Mouse (Mus musculus) stomach, embryonic 15.5 days (tissue): ENCODE data around the gene Zc3h12a. TPM values are rescaled to one million over a fixed set of nuclear protein-coding genes. Genes with fewer than 3 reads are reported as not detected.
A peak's percentile ranks its signal among the peaks of the same experiment; 100 is the strongest.

Source experiments
- ATAC-seq: fragments of 200-750 bp; cut with Nextera tagmentation; 2 replicates; pipeline ENCODE4 v1.8.0; 2017; ENCODE audit warnings: low read depth, moderate number of reproducible peaks, moderate TSS enrichment; ENCODE audit not compliant: insufficient read depth, low FRiP score
- H3K27ac ChIP-seq: fragments of 300-500 bp; sonication (generic); 2 replicates; pipeline ENCODE4 v1.5.1; 2015; ENCODE audit warnings: mild to moderate bottlenecking, inconsistent platforms
- H3K27me3 ChIP-seq: fragments of 300-500 bp; sonication (generic); replicated peaks from 2 replicates; pipeline ENCODE4 v1.6.1; 2015; ENCODE audit warnings: inconsistent platforms
- H3K36me3 ChIP-seq: fragments of 300-500 bp; sonication (generic); 2 replicates; pipeline ENCODE4 v1.6.1; 2015; ENCODE audit warnings: inconsistent platforms
- H3K4me1 ChIP-seq: fragments of 300-500 bp; sonication (generic); 2 replicates; pipeline ENCODE4 v1.6.1; 2015; ENCODE audit warnings: inconsistent platforms
- H3K4me2 ChIP-seq: fragments of 300-500 bp; sonication (generic); 2 replicates; pipeline ENCODE4 v1.6.1; 2015; ENCODE audit warnings: mild to moderate bottlenecking, inconsistent platforms
- H3K4me3 ChIP-seq: fragments of 300-500 bp; sonication (generic); replicated peaks from 2 replicates; pipeline ENCODE4 v1.5.1; 2015; ENCODE audit warnings: inconsistent platforms
- H3K9ac ChIP-seq: fragments of 300-500 bp; sonication (generic); 2 replicates; pipeline ENCODE4 v1.6.1; 2015; ENCODE audit warnings: inconsistent platforms
- H3K9me3 ChIP-seq: fragments of 300-500 bp; sonication (generic); 2 replicates; pipeline ENCODE4 v1.6.1; 2016; ENCODE audit warnings: inconsistent platforms
- WGBS: fragments of 180-500 bp; shearing (Covaris S2); methylation state at CpG from one replicate; pipeline ENCODE4 v1.1.7; 2015; 5-methylcytosine and 5-hydroxymethylcytosine counted together
- polyA plus RNA-seq: library from polyadenylated mRNA; unstranded; fragments of >200 nt; fragmentation: Nextera tagmentation; extraction: Ambion mirVana; gene quantifications from 2 replicates; pipeline ENCODE4 v1.2.1, GENCODE M21; 2015

Gene Zc3h12a
- polyA plus RNA-seq: 1.3 and 1.5 TPM in 2 replicates

DNA sequence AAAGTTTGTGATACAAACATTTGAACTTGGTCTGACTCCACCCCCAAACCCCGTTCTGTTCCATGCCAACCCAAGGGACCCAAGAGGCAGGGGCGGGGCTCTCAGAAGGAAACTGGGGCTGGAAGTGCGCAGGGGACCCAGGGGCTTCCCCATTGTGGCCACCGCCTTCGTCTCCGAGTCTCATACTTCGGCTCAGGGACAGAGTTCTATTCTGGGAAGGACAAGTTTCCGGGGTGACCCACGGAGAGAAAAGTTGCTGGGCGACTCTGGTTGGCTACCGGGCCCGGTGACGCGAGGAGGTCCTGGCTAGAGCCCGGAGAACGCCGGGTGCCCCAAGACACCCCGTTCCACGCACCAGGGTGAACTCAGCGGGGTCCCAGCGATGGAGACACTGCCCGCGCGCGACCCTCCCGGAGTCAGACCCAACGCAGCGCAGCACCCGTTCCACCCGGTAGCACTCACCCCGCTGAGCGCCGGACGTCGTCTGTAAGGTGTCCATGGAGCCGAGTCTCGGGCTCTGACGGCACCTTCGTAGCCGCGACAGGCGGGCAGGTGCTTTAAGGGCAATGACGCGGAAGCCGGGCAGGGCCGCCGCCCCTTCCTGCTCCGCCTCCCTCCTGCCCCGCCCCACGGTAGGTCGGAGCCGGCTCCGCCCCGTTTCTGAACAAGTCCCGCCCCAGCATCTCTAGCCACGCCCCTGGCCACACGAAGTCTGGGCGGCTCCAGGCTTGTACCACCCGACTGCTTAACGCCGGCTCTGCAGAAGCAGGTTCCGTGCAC is at the start of gene Zc3h12a:
Gene Zc3h12a (minus strand): TSS at position 536 of the 780 bp plus-strand sequence.
- peak within 1 kb of the TSS; percentile 39 for H3K9ac ChIP-seq
- WGBS: 1% methylated on average over 62 of the region's 62 CpGs
- H3K27me3 ChIP-seq: no peaks in the 10 kb centered on the region
- H3K4me1 ChIP-seq: peaks cover 45% of the 10 kb centered on the region
- H3K9me3 ChIP-seq: no peaks in the 10 kb centered on the region
- peak within 1 kb of the TSS; percentile 87 for H3K27ac ChIP-seq
- H3K4me3 ChIP-seq: peak within 1 kb of the TSS; percentile 76
- H3K36me3 ChIP-seq: no peaks in the 10 kb centered on the region
- H3K4me2 ChIP-seq: peak within 1 kb of the TSS; percentile 98
- ATAC-seq: peak; percentile 89

- WGBS: 36% methylated on average over 13 of the region's 13 CpGs
These were observed 49.1 kb upstream of the Zc3h12a start for GRCm38 (mm10) chr4:125176639-125177165.

DNA sequence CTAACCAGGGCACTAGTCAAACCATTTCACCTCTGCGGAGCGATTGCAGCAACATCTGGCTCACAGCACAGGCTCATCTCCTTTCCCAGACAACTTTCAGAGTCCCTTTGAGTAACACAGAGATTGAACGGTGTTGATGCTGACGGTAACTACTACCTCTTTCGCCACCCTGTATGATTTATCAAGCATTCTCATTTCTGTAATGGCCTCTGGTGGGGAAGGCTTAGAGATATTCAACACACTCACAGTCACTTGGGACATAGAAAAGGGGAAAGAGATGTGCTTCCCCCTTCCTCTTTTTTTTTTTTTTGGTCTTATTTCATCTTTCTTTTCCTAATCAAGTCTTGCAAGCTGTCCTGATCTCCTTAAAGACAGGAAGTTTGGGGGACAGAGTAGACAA is 48.5 kb upstream of the Zc3h12a start:
- 85% methylated on average over 5 of the region's 5 CpGs for WGBS
- Histone ChIP-seq H3K27ac (no peak overlapping the region), H3K4me1 (0 out of 2 replicates have a peak, but pooled peaks cover 5% of the 10 kb centered on the region), H3K36me3 (no peaks in the 10 kb centered on the region), H3K27me3 (no peaks in the 10 kb centered on the region), H3K4me2 (no peak overlapping the region), H3K9me3 (no peaks in the 10 kb centered on the region), H3K9ac (no peak overlapping the region), H3K4me3 (no peak overlapping the region)
- ATAC-seq: no peak

More at GRCm38 (mm10) chr4:125176639-125177165, 49.1 kb upstream of the Zc3h12a start:
- Histone ChIP-seq H3K27ac (no peak overlapping the region), H3K4me2 (no peak overlapping the region), H3K27me3 (no peaks in the 10 kb centered on the region), H3K9me3 (no peaks in the 10 kb centered on the region), H3K9ac (no peak overlapping the region), H3K36me3 (no peaks in the 10 kb centered on the region), H3K4me3 (no peak overlapping the region), H3K4me1 (0 out of 2 replicates have a peak, but pooled peaks cover 5% of the 10 kb centered on the region)
- ATAC-seq: no peak

DNA sequence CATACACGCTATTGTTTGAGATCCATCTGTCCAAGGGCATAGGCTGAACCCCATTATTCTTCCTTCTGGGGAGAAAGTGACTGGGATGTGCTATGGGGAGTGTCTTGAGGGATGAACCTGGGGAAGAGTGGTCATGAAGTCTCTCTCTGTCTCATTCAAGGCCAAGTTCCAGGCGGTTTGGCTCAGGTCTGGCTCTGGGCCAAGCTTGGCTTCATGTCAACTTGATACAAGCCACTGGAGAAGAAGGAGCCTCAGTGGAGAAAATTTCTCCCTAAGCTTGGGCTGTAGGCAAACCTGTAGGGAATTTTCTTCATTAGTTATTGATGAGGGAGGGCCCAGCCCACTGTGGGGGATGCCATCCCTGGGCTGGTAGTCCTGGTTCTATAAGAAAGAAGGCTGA is 48.0 kb upstream of the Zc3h12a start:
- Histone ChIP-seq H3K9me3 (no peaks in the 10 kb centered on the region), H3K4me1 (0 out of 2 replicates have a peak, but pooled peaks cover 5% of the 10 kb centered on the region), H3K36me3 (no peaks in the 10 kb centered on the region), H3K27ac (no peak overlapping the region), H3K27me3 (no peaks in the 10 kb centered on the region), H3K4me2 (no peak overlapping the region), H3K9ac (no peak overlapping the region), H3K4me3 (no peak overlapping the region)
- no peak for ATAC-seq
- WGBS: 46% methylated on average over 2 of the region's 2 CpGs

GRCm38 (mm10) chr4:125174516-125175185 is 47.0 kb upstream of the Zc3h12a start:
- Histone ChIP-seq H3K4me2 (no peak overlapping the region), H3K36me3 (no peaks in the 10 kb centered on the region), H3K9ac (no peak overlapping the region), H3K4me1 (0 out of 2 replicates have a peak, but pooled peaks cover 5% of the 10 kb centered on the region), H3K27me3 (0 out of 2 replicates have a peak, but pooled peaks cover 3% of the 10 kb centered on the region), H3K27ac (no peak overlapping the region), H3K9me3 (no peaks in the 10 kb centered on the region), H3K4me3 (no peak overlapping the region)
- WGBS: 44% methylated on average over 5 of the region's 5 CpGs
- no peak for ATAC-seq

- Histone ChIP-seq H3K27me3 (0 out of 2 replicates have a peak, but pooled peaks cover 3% of the 10 kb centered on the region), H3K4me3 (no peak overlapping the region), H3K36me3 (no peaks in the 10 kb centered on the region), H3K9me3 (no peaks in the 10 kb centered on the region), H3K27ac (no peak overlapping the region), H3K4me2 (no peak overlapping the region), H3K9ac (no peak overlapping the region), H3K4me1 (0 out of 2 replicates have a peak, but pooled peaks cover 5% of the 10 kb centered on the region)
- no peak for ATAC-seq
- 75% methylated on average over 5 of the region's 5 CpGs for WGBS
These were observed 45.5 kb upstream of the Zc3h12a start for GRCm38 (mm10) chr4:125173150-125173549.

DNA sequence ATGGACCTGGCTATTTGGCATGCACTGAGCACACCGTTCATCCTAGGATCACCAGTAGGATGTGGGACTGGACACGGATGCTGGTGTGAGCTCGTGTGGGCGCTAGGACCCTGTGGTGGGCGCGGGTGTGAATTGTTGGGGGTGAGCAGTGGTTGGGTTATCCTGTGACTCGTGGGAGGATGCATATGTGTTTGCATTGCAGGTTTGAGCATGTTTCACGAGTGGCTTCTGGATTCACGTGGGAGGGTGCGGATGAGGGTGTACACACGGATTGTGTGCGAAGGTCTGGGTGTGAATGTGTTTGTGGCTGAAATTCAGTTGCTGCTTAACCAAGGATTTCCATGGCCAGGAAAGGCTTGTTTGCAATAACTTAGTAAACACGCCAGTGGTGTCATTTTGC is 45.1 kb upstream of the Zc3h12a start:
- WGBS: 86% methylated on average over 13 of the region's 13 CpGs
- Histone ChIP-seq H3K4me3 (no peak overlapping the region), H3K4me2 (no peak overlapping the region), H3K9ac (no peak overlapping the region), H3K27me3 (0 out of 2 replicates have a peak, but pooled peaks cover 3% of the 10 kb centered on the region), H3K36me3 (no peaks in the 10 kb centered on the region), H3K9me3 (no peaks in the 10 kb centered on the region), H3K4me1 (0 out of 2 replicates have a peak, but pooled peaks cover 5% of the 10 kb centered on the region), H3K27ac (no peak overlapping the region)
- no peak for ATAC-seq

GRCm38 (mm10) chr4:125167723-125168122 is 40.1 kb upstream of the Zc3h12a start:
- H3K36me3 ChIP-seq: no peaks in the 10 kb centered on the region
- H3K9me3 ChIP-seq: no peaks in the 10 kb centered on the region
- 68% methylated on average over 1 of the region's 1 CpGs for WGBS

DNA sequence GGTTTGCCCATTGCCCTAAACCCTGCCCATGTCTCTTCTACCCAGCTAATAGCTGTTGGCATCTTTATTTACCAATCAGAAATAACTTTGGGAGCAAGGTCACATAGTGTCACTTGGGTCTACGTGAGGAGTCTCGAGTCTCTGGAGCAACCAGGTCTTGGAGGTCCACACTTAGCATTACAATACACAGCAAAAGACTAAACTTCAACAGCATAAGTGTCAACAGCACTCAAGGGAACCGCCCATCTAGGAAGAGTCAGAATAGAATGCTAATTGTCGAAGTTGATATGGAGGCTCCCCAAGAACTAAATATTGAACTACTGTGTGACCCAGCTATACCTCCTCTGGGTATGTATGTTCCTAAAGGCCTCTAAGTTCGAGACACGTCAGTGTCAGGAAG is 37.2 kb upstream of the Zc3h12a start:
- no peaks in the 10 kb centered on the region for H3K4me1 ChIP-seq
- H3K4me2 ChIP-seq: no peak overlapping the region
- H3K4me3 ChIP-seq: no peak overlapping the region
- H3K9ac ChIP-seq: no peak overlapping the region
- ATAC-seq: no peak
- H3K36me3 ChIP-seq: no peaks in the 10 kb centered on the region
- WGBS: 87% methylated on average over 6 of the region's 6 CpGs
- H3K27me3 ChIP-seq: 0 out of 2 replicates have a peak, but pooled peaks cover under 1% of the 10 kb centered on the region
- H3K27ac ChIP-seq: no peak overlapping the region
- no peaks in the 10 kb centered on the region for H3K9me3 ChIP-seq

More at GRCm38 (mm10) chr4:125167723-125168122, 40.1 kb upstream of the Zc3h12a start:
- Histone ChIP-seq H3K27ac (no peak overlapping the region), H3K4me3 (no peak overlapping the region), H3K4me2 (no peak overlapping the region), H3K4me1 (no peaks in the 10 kb centered on the region), H3K9ac (no peak overlapping the region), H3K27me3 (0 out of 2 replicates have a peak, but pooled peaks cover 3% of the 10 kb centered on the region)
- ATAC-seq: no peak

DNA sequence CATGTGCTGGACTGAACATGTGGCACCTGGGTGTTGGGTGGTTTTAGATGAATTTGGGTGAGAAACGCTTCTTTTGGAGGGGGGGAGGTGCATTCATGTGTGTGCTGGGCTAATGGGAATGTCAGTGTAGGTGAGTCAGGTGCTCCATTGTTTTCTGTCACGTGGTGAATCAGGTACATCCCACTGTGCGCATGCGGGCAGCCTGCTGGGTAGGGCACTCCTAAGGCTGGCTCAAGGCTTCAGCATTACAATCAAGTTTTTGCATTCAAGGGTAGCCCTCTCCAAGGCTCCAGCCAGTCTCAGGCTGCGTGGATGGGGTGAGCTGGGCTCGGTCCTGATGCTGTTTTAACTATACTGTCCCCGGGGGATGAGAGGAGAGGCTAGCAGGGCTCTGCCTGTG is 35.1 kb upstream of the Zc3h12a start:
- no peak overlapping the region for H3K9ac ChIP-seq
- no peak overlapping the region for H3K4me2 ChIP-seq
- ATAC-seq: no peak
- H3K4me1 ChIP-seq: no peaks in the 10 kb centered on the region
- no peak overlapping the region for H3K4me3 ChIP-seq
- H3K27ac ChIP-seq: no peak overlapping the region
- no peaks in the 10 kb centered on the region for H3K9me3 ChIP-seq
- 62% methylated on average over 7 of the region's 7 CpGs for WGBS
- H3K27me3 ChIP-seq: no peaks in the 10 kb centered on the region
- no peaks in the 10 kb centered on the region for H3K36me3 ChIP-seq

GRCm38 (mm10) chr4:125161392-125161791 is 33.8 kb upstream of the Zc3h12a start:
- H3K27me3 ChIP-seq: no peaks in the 10 kb centered on the region
- no peak for ATAC-seq

GRCm38 (mm10) chr4:125160951-125161331 is 33.3 kb upstream of the Zc3h12a start:
- Histone ChIP-seq H3K9ac (no peak overlapping the region), H3K4me1 (no peaks in the 10 kb centered on the region), H3K4me2 (peak overlapping the region; percentile 43), H3K27me3 (no peaks in the 10 kb centered on the region), H3K9me3 (no peaks in the 10 kb centered on the region), H3K27ac (no peak overlapping the region), H3K36me3 (no peaks in the 10 kb centered on the region), H3K4me3 (no peak overlapping the region)
- peak; percentile 40; the same call in 1 of the 2 replicates for ATAC-seq
- 57% methylated on average over 10 of the region's 10 CpGs for WGBS

More at GRCm38 (mm10) chr4:125161392-125161791, 33.8 kb upstream of the Zc3h12a start:
- Histone ChIP-seq H3K27ac (no peak overlapping the region), H3K4me1 (no peaks in the 10 kb centered on the region), H3K4me2 (no peak overlapping the region), H3K9me3 (no peaks in the 10 kb centered on the region), H3K9ac (no peak overlapping the region), H3K4me3 (no peak overlapping the region), H3K36me3 (no peaks in the 10 kb centered on the region)
- 52% methylated on average over 8 of the region's 8 CpGs for WGBS
